ENCODE assay signal across 8 mouse cellular contexts in genomic region chr1:186448841-186449650, GRCm38 (mm10).
DNase-seq lines count a peak whose midpoint lies in the region; ATAC-seq and TF ChIP-seq lines count a peak whose summit lies in the region.

No protein-coding gene starts in this region.

- no peak overlapping the region for H3K27ac ChIP-seq in kidney, adult 2 months (ENCODE audit: insufficient read depth, low read depth, low read length)
- H3K27ac ChIP-seq in kidney, embryonic 14.5 days (ENCODE audit: low read depth, low read length), result no peak overlapping the region; the same call in 1 of the 2 replicates
- H3K27ac ChIP-seq in gastrocnemius, adult 2 months, result peak overlapping the region; percentile 79
- H3K27ac ChIP-seq in midbrain, embryonic 12.5 days (replicated peaks), result no peak overlapping the region

- no peak for TF ChIP-seq POLR2A in kidney, adult 2 months (IDR thresholded peaks at IDR 0.05; ENCODE audit: low read depth, low read length)

- DNase-seq in kidney, adult 2 months, result peak; percentile 25
- peak; percentile 18 to 25 for DNase-seq in cerebellum, adult 18-20 months
- peak; percentile 75 for DNase-seq in gastrocnemius, adult 2 months
- DNase-seq in ovary, postnatal 14 days (ENCODE audit: low spot score), result no peak
- DNase-seq in left cerebral cortex, postnatal 10 days (ENCODE audit: extremely low spot score in 1 of 2, low spot score in 2 of 2), result no peak

- no peak overlapping the region for H3K9ac ChIP-seq in kidney, embryonic 14.5 days (ENCODE audit: low read depth, low read length)
- H3K9ac ChIP-seq in midbrain, embryonic 12.5 days (replicated peaks), result no peak overlapping the region

- no peaks in the 10 kb centered on the region for H3K27me3 ChIP-seq in kidney, adult 2 months (replicated peaks; ENCODE audit: control insufficient read depth, insufficient read depth, low read length)
- H3K27me3 ChIP-seq in kidney, embryonic 14.5 days (ENCODE audit: control insufficient read depth, insufficient read depth, low read length), result no peaks in the 10 kb centered on the region
- no peaks in the 10 kb centered on the region for H3K27me3 ChIP-seq in midbrain, embryonic 12.5 days

- H3K36me3 ChIP-seq in kidney, adult 2 months (ENCODE audit: control insufficient read depth, insufficient read depth, low read length), result no peaks in the 10 kb centered on the region
- H3K36me3 ChIP-seq in kidney, embryonic 14.5 days (ENCODE audit: control insufficient read depth, insufficient read depth, low read length), result no peaks in the 10 kb centered on the region
- H3K36me3 ChIP-seq in midbrain, embryonic 12.5 days, result no peaks in the 10 kb centered on the region

- 36% methylated on average over 16 of the region's 16 CpGs for WGBS in kidney, adult 2 months
- 41% methylated on average over 16 of the region's 16 CpGs for WGBS in kidney, embryonic 14.5 days
- 44% methylated on average over 16 of the region's 16 CpGs for WGBS in midbrain, embryonic 12.5 days

- no peaks in the 10 kb centered on the region for H3K9me3 ChIP-seq in kidney, embryonic 14.5 days (ENCODE audit: control insufficient read depth, low read length)
- H3K9me3 ChIP-seq in midbrain, embryonic 12.5 days, result no peaks in the 10 kb centered on the region

- ATAC-seq in kidney, embryonic 14.5 days (ENCODE audit: low FRiP score, low TSS enrichment), result no peak
- ATAC-seq in midbrain, embryonic 12.5 days (ENCODE audit: low FRiP score, low read depth), result peak; percentile 41; the same call in 1 of the 2 replicates
- ATAC-seq in granulocyte monocyte progenitor cell, adult 5-6 weeks (replicated peaks; ENCODE audit: poor library complexity, severe bottlenecking), result no peak

- H3K4me3 ChIP-seq in kidney, adult 2 months (ENCODE audit: insufficient read depth, low read depth, low read length), result no peak overlapping the region
- H3K4me3 ChIP-seq in kidney, embryonic 14.5 days (ENCODE audit: low read length), result no peak overlapping the region
- peak overlapping the region; percentile 13; the same call in 1 of the 2 replicates for H3K4me3 ChIP-seq in gastrocnemius, adult 2 months
- no peak overlapping the region for H3K4me3 ChIP-seq in midbrain, embryonic 12.5 days

- no peaks in the 10 kb centered on the region for H3K4me1 ChIP-seq in kidney, adult 2 months (ENCODE audit: control insufficient read depth, insufficient read depth, low read length)
- H3K4me1 ChIP-seq in kidney, embryonic 14.5 days (ENCODE audit: control insufficient read depth, insufficient read depth, low read length), result no peaks in the 10 kb centered on the region
- peaks cover 7% of the 10 kb centered on the region; the same call in 1 of the 2 replicates for H3K4me1 ChIP-seq in midbrain, embryonic 12.5 days

- H3K4me2 ChIP-seq in kidney, embryonic 14.5 days (replicated peaks; ENCODE audit: low read depth, low read length), result no peak overlapping the region
- no peak overlapping the region for H3K4me2 ChIP-seq in midbrain, embryonic 12.5 days (replicated peaks)

- intact Hi-C loops in gastrocnemius, adult 2 months (cut with DNase I), result no loop called here
- intact Hi-C loops in left cerebral cortex, postnatal 10 days (cut with DNase I), result no loop called here

- no peak for TF ChIP-seq CTCF in kidney, adult 2 months (conservative IDR thresholded peaks at IDR 0.05; ENCODE audit: insufficient read depth, insufficient read length, low read depth, low read length)
- TF ChIP-seq CTCF in gastrocnemius, adult 2 months (IDR thresholded peaks at IDR 0.05), result no peak

Comparison
In these comparisons a context has a peak if more than half of its experiments do, and no peak if none do; other contexts are left out.
1. DNase-seq: peak in kidney, adult 2 months (single experiment), cerebellum, adult 18-20 months (2 of 2) and gastrocnemius, adult 2 months (single experiment); none in ovary, postnatal 14 days (single experiment) and left cerebral cortex, postnatal 10 days (0 of 2).